ENCODE assay signal across 8 mouse cellular contexts in genomic region chr6:54326671-54327625, GRCm38 (mm10). TPM values are rescaled to one million over a fixed set of nuclear protein-coding genes. Genes with fewer than 3 reads are reported as not detected.
DNase-seq lines count a peak whose midpoint lies in the region; ATAC-seq and TF ChIP-seq lines count a peak whose summit lies in the region.

No protein-coding gene starts in this region.

- no peak overlapping the region for H3K27ac ChIP-seq in embryonic facial prominence, embryonic 13.5 days
- peak overlapping the region; percentile 85 for H3K27ac ChIP-seq in heart, embryonic 12.5 days (ENCODE audit: poor library complexity, severe bottlenecking)
- no peak overlapping the region for H3K27ac ChIP-seq in kidney, embryonic 14.5 days (ENCODE audit: low read depth, low read length)
- no peak overlapping the region for H3K27ac ChIP-seq in limb, embryonic 14.5 days (replicated peaks; ENCODE audit: low read depth, low read length)
- no peak overlapping the region for H3K27ac ChIP-seq in midbrain, embryonic 12.5 days (replicated peaks)
- H3K27ac ChIP-seq in stomach, embryonic 16.5 days (ENCODE audit: low read length), result peak overlapping the region; percentile 20

- under 1% methylated on average over 53 of the region's 53 CpGs for WGBS in embryonic facial prominence, embryonic 13.5 days
- under 1% methylated on average over 53 of the region's 53 CpGs for WGBS in heart, embryonic 12.5 days
- WGBS in kidney, embryonic 14.5 days, result under 1% methylated on average over 53 of the region's 53 CpGs
- under 1% methylated on average over 53 of the region's 53 CpGs for WGBS in limb, embryonic 14.5 days
- under 1% methylated on average over 53 of the region's 53 CpGs for WGBS in midbrain, embryonic 12.5 days
- under 1% methylated on average over 53 of the region's 53 CpGs for WGBS in stomach, embryonic 16.5 days

- peak overlapping the region; percentile 89 for H3K4me2 ChIP-seq in embryonic facial prominence, embryonic 13.5 days
- H3K4me2 ChIP-seq in heart, embryonic 12.5 days, result peak overlapping the region; percentile 100
- H3K4me2 ChIP-seq in kidney, embryonic 14.5 days (replicated peaks; ENCODE audit: low read depth, low read length), result peak overlapping the region; percentile 90
- H3K4me2 ChIP-seq in limb, embryonic 14.5 days (replicated peaks; ENCODE audit: low read depth, low read length, severe bottlenecking), result peak overlapping the region; percentile 87
- H3K4me2 ChIP-seq in midbrain, embryonic 12.5 days (replicated peaks), result peak overlapping the region; percentile 89
- peak overlapping the region; percentile 97 for H3K4me2 ChIP-seq in stomach, embryonic 16.5 days (ENCODE audit: low read depth, low read length)

- peak overlapping the region; percentile 49 for H3K9ac ChIP-seq in embryonic facial prominence, embryonic 13.5 days
- H3K9ac ChIP-seq in heart, embryonic 12.5 days, result peak overlapping the region; percentile 85
- peak overlapping the region; percentile 52 for H3K9ac ChIP-seq in kidney, embryonic 14.5 days (ENCODE audit: low read depth, low read length)
- peak overlapping the region; percentile 40; the same call in 1 of the 2 replicates for H3K9ac ChIP-seq in limb, embryonic 14.5 days (ENCODE audit: low read depth, low read length, severe bottlenecking)
- peak overlapping the region; percentile 39 for H3K9ac ChIP-seq in midbrain, embryonic 12.5 days (replicated peaks)
- peak overlapping the region; percentile 71 for H3K9ac ChIP-seq in stomach, embryonic 16.5 days (ENCODE audit: low read length)

- no peak for ATAC-seq in embryonic facial prominence, embryonic 13.5 days (ENCODE audit: insufficient number of reproducible peaks, insufficient read depth, low FRiP score, low TSS enrichment, low read depth)
- ATAC-seq in heart, embryonic 12.5 days (ENCODE audit: insufficient number of reproducible peaks, low FRiP score), result peak; percentile 78
- ATAC-seq in kidney, embryonic 14.5 days (ENCODE audit: low FRiP score, low TSS enrichment), result peak; percentile 84
- peak; percentile 72; the same call in 1 of the 2 replicates for ATAC-seq in limb, embryonic 14.5 days (ENCODE audit: low FRiP score, low read depth)
- peak; percentile 28; the same call in 1 of the 2 replicates for ATAC-seq in midbrain, embryonic 12.5 days (ENCODE audit: low FRiP score, low read depth)
- ATAC-seq in stomach, embryonic 16.5 days (ENCODE audit: insufficient read depth, low FRiP score), result peak; percentile 84

- peak; percentile 43 for DNase-seq in layer of hippocampus, adult 11-12 months (ENCODE audit: low spot score)
- no peak for DNase-seq in layer of hippocampus, adult 9-10 months (ENCODE audit: low spot score)
- peak; percentile 40 for DNase-seq in limb, embryonic 14.5 days (ENCODE audit: low spot score)

- no peaks in the 10 kb centered on the region for H3K9me3 ChIP-seq in embryonic facial prominence, embryonic 13.5 days
- H3K9me3 ChIP-seq in heart, embryonic 12.5 days (replicated peaks), result no peaks in the 10 kb centered on the region
- H3K9me3 ChIP-seq in kidney, embryonic 14.5 days (ENCODE audit: control insufficient read depth, low read length), result no peaks in the 10 kb centered on the region
- no peaks in the 10 kb centered on the region for H3K9me3 ChIP-seq in limb, embryonic 14.5 days (ENCODE audit: control insufficient read depth, low read length)
- H3K9me3 ChIP-seq in midbrain, embryonic 12.5 days, result no peaks in the 10 kb centered on the region
- H3K9me3 ChIP-seq in stomach, embryonic 16.5 days (replicated peaks; ENCODE audit: control insufficient read depth, low read length), result no peaks in the 10 kb centered on the region

- H3K27me3 ChIP-seq in embryonic facial prominence, embryonic 13.5 days, result peaks cover 80% of the 10 kb centered on the region
- peaks cover 26% of the 10 kb centered on the region for H3K27me3 ChIP-seq in heart, embryonic 12.5 days (replicated peaks)
- peaks cover 27% of the 10 kb centered on the region for H3K27me3 ChIP-seq in kidney, embryonic 14.5 days (ENCODE audit: control insufficient read depth, insufficient read depth, low read length)
- peaks cover 46% of the 10 kb centered on the region for H3K27me3 ChIP-seq in limb, embryonic 14.5 days (ENCODE audit: control insufficient read depth, insufficient read depth, low read length)
- H3K27me3 ChIP-seq in midbrain, embryonic 12.5 days, result peaks cover 78% of the 10 kb centered on the region
- 0 out of 2 replicates have a peak, but pooled peaks cover 2% of the 10 kb centered on the region for H3K27me3 ChIP-seq in stomach, embryonic 16.5 days (ENCODE audit: control insufficient read depth, insufficient read depth, low read length)

- peaks cover 21% of the 10 kb centered on the region for H3K4me1 ChIP-seq in embryonic facial prominence, embryonic 13.5 days
- peaks cover 16% of the 10 kb centered on the region; the same call in 1 of the 2 replicates for H3K4me1 ChIP-seq in heart, embryonic 12.5 days (replicated peaks)
- peaks cover 12% of the 10 kb centered on the region; the same call in 1 of the 2 replicates for H3K4me1 ChIP-seq in kidney, embryonic 14.5 days (ENCODE audit: control insufficient read depth, insufficient read depth, low read length)
- H3K4me1 ChIP-seq in limb, embryonic 14.5 days (ENCODE audit: control insufficient read depth, insufficient read depth, low read length), result peaks cover 14% of the 10 kb centered on the region
- H3K4me1 ChIP-seq in midbrain, embryonic 12.5 days, result peaks cover 26% of the 10 kb centered on the region
- peaks cover 4% of the 10 kb centered on the region; the same call in 1 of the 2 replicates for H3K4me1 ChIP-seq in stomach, embryonic 16.5 days (ENCODE audit: control insufficient read depth, insufficient read depth, low read length)

- peak overlapping the region; percentile 47 for H3K4me3 ChIP-seq in embryonic facial prominence, embryonic 13.5 days
- H3K4me3 ChIP-seq in heart, embryonic 12.5 days, result peak overlapping the region; percentile 71
- peak overlapping the region; percentile 43 for H3K4me3 ChIP-seq in kidney, embryonic 14.5 days (ENCODE audit: low read length)
- H3K4me3 ChIP-seq in limb, embryonic 14.5 days (replicated peaks; ENCODE audit: low read length), result peak overlapping the region; percentile 43
- peak overlapping the region; percentile 49 for H3K4me3 ChIP-seq in midbrain, embryonic 12.5 days
- peak overlapping the region; percentile 56 for H3K4me3 ChIP-seq in stomach, embryonic 16.5 days (replicated peaks; ENCODE audit: low read length)

- no peak for TF ChIP-seq POLR2A in limb, embryonic 14.5 days (IDR thresholded peaks at IDR 0.05; ENCODE audit: borderline replicate concordance, extremely low read depth, insufficient read depth, insufficient read length)

- no peaks in the 10 kb centered on the region for H3K36me3 ChIP-seq in embryonic facial prominence, embryonic 13.5 days
- H3K36me3 ChIP-seq in heart, embryonic 12.5 days, result no peaks in the 10 kb centered on the region
- no peaks in the 10 kb centered on the region for H3K36me3 ChIP-seq in kidney, embryonic 14.5 days (ENCODE audit: control insufficient read depth, insufficient read depth, low read length)
- H3K36me3 ChIP-seq in limb, embryonic 14.5 days (ENCODE audit: control insufficient read depth, insufficient read depth, low read length), result no peaks in the 10 kb centered on the region
- H3K36me3 ChIP-seq in midbrain, embryonic 12.5 days, result no peaks in the 10 kb centered on the region
- no peaks in the 10 kb centered on the region for H3K36me3 ChIP-seq in stomach, embryonic 16.5 days (ENCODE audit: control insufficient read depth, insufficient read depth, low read length)

RNA-seq across cellular contexts. Expression of gene Prr15, which starts 1.3 kb away (rescaled TPM):
- 1.3 and 3.6 TPM in 2 replicates for polyA plus RNA-seq in embryonic facial prominence, embryonic 13.5 days (2015; fragmentation: Nextera tagmentation; extraction: Ambion mirVana)
- polyA plus RNA-seq in heart, embryonic 12.5 days (2016; fragmentation: Nextera tagmentation; extraction: Ambion mirVana), result 13.7 and 14.2 TPM in 2 replicates
- 6.2 and 6.4 TPM in 2 replicates for polyA plus RNA-seq in kidney, embryonic 14.5 days (2014; fragmentation: Nextera tagmentation; extraction: Ambion mirVana)
- polyA plus RNA-seq in limb, embryonic 14.5 days (2012; rRNA removed), result 0.28 and 0.35 TPM in 2 replicates
- polyA plus RNA-seq in limb, embryonic 14.5 days (2014; fragmentation: Nextera tagmentation; extraction: Ambion mirVana), result 0.40 and 0.76 TPM in 2 replicates
- 0.64 and 1.8 TPM in 2 replicates for polyA plus RNA-seq in midbrain, embryonic 12.5 days (2016; fragmentation: Nextera tagmentation; extraction: Ambion mirVana)
- 8.7 and 8.8 TPM in 2 replicates for polyA plus RNA-seq in stomach, embryonic 16.5 days (2015; fragmentation: Nextera tagmentation; extraction: Ambion mirVana)

Comparison
In these comparisons a context has a peak if more than half of its experiments do, and no peak if none do; other contexts are left out.
1. H3K27ac ChIP-seq: peak in heart, embryonic 12.5 days (single experiment) and stomach, embryonic 16.5 days (single experiment); none in embryonic facial prominence, embryonic 13.5 days (single experiment), kidney, embryonic 14.5 days (single experiment), limb, embryonic 14.5 days (single experiment) and midbrain, embryonic 12.5 days (single experiment).
2. Peak in every context shown above with its lines, with median percentiles within 50 percentile points of each other: H3K4me2 ChIP-seq, H3K4me3 ChIP-seq and H3K9ac ChIP-seq.